Mouse (Mus musculus): ENCODE results near the gene Sgms1.
A peak's percentile ranks its signal among the peaks of the same experiment; 100 is the strongest.

Gene Sgms1

GRCm38 (mm10) chr19:32243246-32243645 lies 146.3 kb downstream of the Sgms1 start:
- DNase-seq (ENCODE audit: low spot score in 2 of 2): no peak

- DNase-seq (ENCODE audit: low spot score in 2 of 2): no peak
Measured at GRCm38 (mm10) chr19:32242153-32242552, 147.4 kb downstream of the Sgms1 start.

- DNase-seq (ENCODE audit: low spot score in 2 of 2): no peak
Measured at GRCm38 (mm10) chr19:32240417-32240990, 149.0 kb downstream of the Sgms1 start.

- DNase-seq (ENCODE audit: low spot score in 2 of 2): no peak
Measured at GRCm38 (mm10) chr19:32239925-32240324, 149.6 kb downstream of the Sgms1 start.

GRCm38 (mm10) chr19:32239459-32239792 lies 150.1 kb downstream of the Sgms1 start:
- DNase-seq (ENCODE audit: low spot score in 2 of 2): no peak

- peak; percentile 60 to 64 for DNase-seq (ENCODE audit: low spot score in 2 of 2)
Measured at GRCm38 (mm10) chr19:32238722-32239458, 150.6 kb downstream of the Sgms1 start.

GRCm38 (mm10) chr19:32237685-32238084 lies 151.8 kb downstream of the Sgms1 start:
- DNase-seq (ENCODE audit: low spot score in 2 of 2): peak in 1 of 2 experiments; percentile 50

GRCm38 (mm10) chr19:32237173-32237583 lies 152.3 kb downstream of the Sgms1 start:
- no peak for DNase-seq (ENCODE audit: low spot score in 2 of 2)

GRCm38 (mm10) chr19:32234717-32235434 lies 154.6 kb downstream of the Sgms1 start:
- DNase-seq (ENCODE audit: low spot score in 2 of 2): no peak

GRCm38 (mm10) chr19:32231292-32231691 lies 158.2 kb downstream of the Sgms1 start:
- DNase-seq (ENCODE audit: low spot score in 2 of 2): no peak

- no peak for DNase-seq (ENCODE audit: low spot score in 2 of 2)
Measured at GRCm38 (mm10) chr19:32230798-32231197, 158.7 kb downstream of the Sgms1 start.

GRCm38 (mm10) chr19:32230301-32230700 lies 159.2 kb downstream of the Sgms1 start:
- DNase-seq (ENCODE audit: low spot score in 2 of 2): no peak

GRCm38 (mm10) chr19:32229776-32230175 lies 159.7 kb downstream of the Sgms1 start:
- DNase-seq (ENCODE audit: low spot score in 2 of 2): no peak

GRCm38 (mm10) chr19:32227175-32227574 lies 162.3 kb downstream of the Sgms1 start:
- no peak for DNase-seq (ENCODE audit: low spot score in 2 of 2)

GRCm38 (mm10) chr19:32225097-32225490 lies 164.4 kb downstream of the Sgms1 start:
- no peak for DNase-seq (ENCODE audit: low spot score in 2 of 2)

GRCm38 (mm10) chr19:32224318-32225096 lies 165.0 kb downstream of the Sgms1 start:
- no peak for DNase-seq (ENCODE audit: low spot score in 2 of 2)

GRCm38 (mm10) chr19:32223751-32224174 lies 165.8 kb downstream of the Sgms1 start:
- DNase-seq (ENCODE audit: low spot score in 2 of 2): no peak

- no peak for DNase-seq (ENCODE audit: low spot score in 2 of 2)
Measured at GRCm38 (mm10) chr19:32222083-32222482, 167.4 kb downstream of the Sgms1 start.

- DNase-seq (ENCODE audit: low spot score in 2 of 2): no peak
Measured at GRCm38 (mm10) chr19:32220991-32221390, 168.5 kb downstream of the Sgms1 start.

- DNase-seq (ENCODE audit: low spot score in 2 of 2): no peak
Measured at GRCm38 (mm10) chr19:32216710-32217109, 172.8 kb downstream of the Sgms1 start.

- DNase-seq (ENCODE audit: low spot score in 2 of 2): no peak
Measured at GRCm38 (mm10) chr19:32214905-32215806, 174.4 kb downstream of the Sgms1 start.

Data from spleen, postnatal 36 days (tissue).